Comparison of ENCODE assay signal across 10 mouse cellular contexts in the genomic region with DNA sequence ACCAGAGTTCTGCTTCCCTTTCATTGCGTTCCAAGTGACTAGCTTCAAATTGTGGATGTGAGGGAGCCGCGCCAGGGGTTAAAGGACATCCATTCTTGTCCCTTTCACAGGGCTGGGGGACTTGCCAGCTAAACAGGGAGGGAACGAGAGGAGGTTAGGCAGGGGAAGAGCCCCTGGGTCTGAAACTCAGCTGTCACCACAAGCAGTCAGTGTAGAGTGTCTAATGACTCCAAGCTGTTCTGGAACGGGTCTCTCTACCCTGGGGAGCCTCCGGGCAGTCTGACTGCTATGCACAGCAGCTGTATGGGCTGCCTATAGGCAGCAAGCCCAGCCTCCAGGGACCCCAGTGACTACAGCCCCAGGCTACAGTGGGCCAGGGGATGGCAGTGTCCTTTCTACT. TPM values are rescaled to one million over a fixed set of nuclear protein-coding genes. Genes with fewer than 3 reads are reported as not detected.
DNase-seq lines count a peak whose midpoint lies in the region; ATAC-seq lines count a peak whose summit lies in the region.
"Had no signal": no experiment of that assay in that cellular context is flagged by ENCODE, and none has a peak within 500 bp of the region (broad histone marks: within the 10 kb centered on the region; RNA-seq: fewer than 3 reads in every experiment).

No protein-coding gene starts in this region.

- no peak overlapping the region for H3K4me2 ChIP-seq in liver, embryonic 11.5 days
- H3K4me2 ChIP-seq: heart, embryonic 12.5 days had no signal

- peak; percentile 51 for DNase-seq in kidney, postnatal 14 days
- DNase-seq in kidney, adult 9 months = no peak
- peak; percentile 35 for DNase-seq in hindbrain, embryonic 10.5 days (ENCODE audit: low spot score)
- DNase-seq in lung, postnatal 10 days = peak; percentile 70
- peak; percentile 47 for DNase-seq in retina, postnatal 1 day
- no peak for DNase-seq in spleen, postnatal 14 days (ENCODE audit: low spot score in 2 of 2)
- DNase-seq in layer of hippocampus, adult 9-11 months = no peak
- DNase-seq in liver, embryonic 11.5 days (ENCODE audit: low spot score) = no peak
- DNase-seq: thymus, adult 2 months had no signal

- H3K9ac ChIP-seq in liver, embryonic 11.5 days (ENCODE audit: low read depth, low read length) = no peak overlapping the region
- H3K9ac ChIP-seq: heart, embryonic 12.5 days had no signal

- H3K4me1 ChIP-seq in hindbrain, embryonic 10.5 days (replicated peaks) = peaks cover 39% of the 10 kb centered on the region
- no peaks in the 10 kb centered on the region; the same call in 1 of the 2 replicates for H3K4me1 ChIP-seq in liver, embryonic 11.5 days (replicated peaks; ENCODE audit: control insufficient read depth, insufficient read depth, low read length)

- ATAC-seq in liver, embryonic 11.5 days (replicated peaks; ENCODE audit: low FRiP score) = no peak

- H3K27me3 ChIP-seq in hindbrain, embryonic 10.5 days (ENCODE audit: insufficient read depth, poor library complexity, severe bottlenecking) = 0 out of 2 replicates have a peak, but pooled peaks cover 6% of the 10 kb centered on the region
- H3K27me3 ChIP-seq in liver, embryonic 11.5 days (replicated peaks; ENCODE audit: control insufficient read depth, insufficient read depth, low read length) = no peaks in the 10 kb centered on the region

- no peaks in the 10 kb centered on the region for H3K9me3 ChIP-seq in hindbrain, embryonic 10.5 days
- H3K9me3 ChIP-seq in liver, embryonic 11.5 days (ENCODE audit: control insufficient read depth, low read length) = no peaks in the 10 kb centered on the region
- H3K9me3 ChIP-seq: heart, embryonic 12.5 days had no signal

- H3K27ac ChIP-seq in hindbrain, embryonic 10.5 days = peak overlapping the region; percentile 64; the same call in 1 of the 2 replicates
- no peak overlapping the region for H3K27ac ChIP-seq in liver, embryonic 11.5 days (ENCODE audit: low read depth, low read length)

- H3K4me3 ChIP-seq in hindbrain, embryonic 10.5 days = no peak overlapping the region
- H3K4me3 ChIP-seq in liver, embryonic 11.5 days (ENCODE audit: low read depth, low read length) = no peak overlapping the region
- H3K4me3 ChIP-seq: heart, embryonic 12.5 days had no signal

- WGBS in hindbrain, embryonic 10.5 days = 18% methylated on average over 6 of the region's 6 CpGs
- whole genome bisulfite sequencing in liver, embryonic 11.5 days = 69% methylated on average over 6 of the region's 6 CpGs

- H3K36me3 ChIP-seq in hindbrain, embryonic 10.5 days = no peaks in the 10 kb centered on the region
- no peaks in the 10 kb centered on the region for H3K36me3 ChIP-seq in liver, embryonic 11.5 days (ENCODE audit: control insufficient read depth, insufficient read depth, low read length)
- H3K36me3 ChIP-seq: heart, embryonic 12.5 days had no signal

RNA-seq across cellular contexts. Expression of gene Col13a1, which starts 38.0 kb away (rescaled TPM):
- 1.9 and 2.5 TPM in 2 replicates for polyA plus RNA-seq in hindbrain, embryonic 10.5 days (2016; fragmentation: Nextera tagmentation; extraction: Ambion mirVana)
- polyA plus RNA-seq in liver, embryonic 11.5 days (2014; fragmentation: Nextera tagmentation; extraction: Ambion mirVana) = 4.0 and 4.6 TPM in 2 replicates

Comparison
In these comparisons a context has a peak if more than half of its experiments do, and no peak if none do; other contexts are left out.
1. DNase-seq: peak in kidney, postnatal 14 days (single experiment), hindbrain, embryonic 10.5 days (single experiment), lung, postnatal 10 days (single experiment) and retina, postnatal 1 day (single experiment); none in kidney, adult 9 months (single experiment), spleen, postnatal 14 days (0 of 2), layer of hippocampus, adult 9-11 months (single experiment) and liver, embryonic 11.5 days (single experiment).